Mouse (Mus musculus): Measurements from ENCODE around the gene Gfy.

The Gfy gene

GRCm38 (mm10) chr7:45179469-45179868 is at the start of gene Gfy:
Gene Gfy (minus strand): TSS chr7:45179569.
- DNase-seq (ENCODE audit: low spot score): no peak

- no peak for DNase-seq (ENCODE audit: low spot score)
These were observed 49.7 kb upstream of the Gfy start for GRCm38 (mm10) chr7:45229046-45229445.

- DNase-seq (ENCODE audit: low spot score): no peak
These were observed 49.2 kb upstream of the Gfy start for GRCm38 (mm10) chr7:45228548-45228947.

GRCm38 (mm10) chr7:45226421-45226820 is 47.1 kb upstream of the Gfy start:
- no peak for DNase-seq (ENCODE audit: low spot score)

- DNase-seq (ENCODE audit: low spot score): no peak
These were observed 45.5 kb upstream of the Gfy start for GRCm38 (mm10) chr7:45224826-45225225.

GRCm38 (mm10) chr7:45221680-45222079 is 42.3 kb upstream of the Gfy start:
- DNase-seq (ENCODE audit: low spot score): no peak

- no peak for DNase-seq (ENCODE audit: low spot score)
These were observed 37.2 kb upstream of the Gfy start for GRCm38 (mm10) chr7:45216442-45217183.

GRCm38 (mm10) chr7:45215673-45216441 is 36.5 kb upstream of the Gfy start, which contains the start of gene Tead2:
Gene Tead2 (plus strand): TSS chr7:45215753.
- DNase-seq (ENCODE audit: low spot score): no peak

GRCm38 (mm10) chr7:45213708-45214107 is 34.3 kb upstream of the Gfy start:
- DNase-seq (ENCODE audit: low spot score): no peak

- no peak for DNase-seq (ENCODE audit: low spot score)
These were observed 33.0 kb upstream of the Gfy start for GRCm38 (mm10) chr7:45212356-45212755.

- DNase-seq (ENCODE audit: low spot score): no peak
These were observed 32.5 kb upstream of the Gfy start, which contains the start of gene Dkkl1 for GRCm38 (mm10) chr7:45211851-45212251. Gene Dkkl1 (minus strand): TSS chr7:45212147.

- no peak for DNase-seq (ENCODE audit: low spot score)
These were observed 31.7 kb upstream of the Gfy start for GRCm38 (mm10) chr7:45211070-45211469.

GRCm38 (mm10) chr7:45208260-45208659 is 28.9 kb upstream of the Gfy start:
- no peak for DNase-seq (ENCODE audit: low spot score)

- DNase-seq (ENCODE audit: low spot score): peak; percentile 88
These were observed 25.2 kb upstream of the Gfy start, which contains the start of gene Ccdc155 for GRCm38 (mm10) chr7:45204380-45205143. Gene Ccdc155 (minus strand): TSS chr7:45204892.

- no peak for DNase-seq (ENCODE audit: low spot score)
These were observed 23.3 kb upstream of the Gfy start for GRCm38 (mm10) chr7:45202654-45203053.

GRCm38 (mm10) chr7:45198961-45199360 is 19.6 kb upstream of the Gfy start:
- peak; percentile 70 for DNase-seq (ENCODE audit: low spot score)

- peak; percentile 51 for DNase-seq (ENCODE audit: low spot score)
These were observed 19.1 kb upstream of the Gfy start for GRCm38 (mm10) chr7:45198435-45198834.

- no peak for DNase-seq (ENCODE audit: low spot score)
These were observed 17.6 kb upstream of the Gfy start for GRCm38 (mm10) chr7:45196994-45197393.

- DNase-seq (ENCODE audit: low spot score): no peak
These were observed 16.8 kb upstream of the Gfy start for GRCm38 (mm10) chr7:45196176-45196535.

- no peak for DNase-seq (ENCODE audit: low spot score)
These were observed 16.2 kb upstream of the Gfy start for GRCm38 (mm10) chr7:45195341-45196175.
